Mouse (Mus musculus) liver, adult (tissue): ENCODE data around the gene Gm10096.
"Not testable (repeated sequence)": the region's sequence is repeated elsewhere in the genome, so short reads cannot be mapped to it uniquely, and the experiment has no call there.

Experiments used
- GATA4 ChIP-seq: IDR thresholded peaks from 2 replicates; pipeline ENCODE4 v1.6.1; 2014; ENCODE audit warnings: mild to moderate bottlenecking, low read length; ENCODE audit not compliant: insufficient replicate concordance

Gm10096 gene

DNA sequence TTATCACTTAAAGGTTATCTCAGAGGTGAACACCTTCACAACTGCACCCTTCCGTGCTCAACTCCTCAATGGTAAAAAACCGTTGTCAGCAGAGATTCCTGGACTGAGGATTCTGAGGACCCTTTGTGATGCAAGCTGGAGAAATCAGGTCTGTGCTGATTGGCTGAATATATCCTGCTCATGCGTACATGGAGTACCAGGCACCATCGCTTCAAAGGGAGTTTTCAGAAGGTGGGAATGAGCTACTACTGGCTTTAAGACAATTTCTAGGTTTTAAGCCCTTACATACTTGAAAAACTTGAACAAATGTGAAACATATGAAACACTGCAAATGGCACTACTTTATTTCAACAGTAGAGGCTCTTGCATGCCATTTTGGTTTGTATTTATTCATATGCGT lies at the start of gene Gm10096:
TSS of gene Gm10096 (minus strand) at position 101 of the 400 bp plus-strand sequence.
- not testable (repeated sequence) for TF ChIP-seq GATA4
